Mouse (Mus musculus): Measurements from ENCODE around the gene Cacna1a. TPM values are rescaled to one million over a fixed set of nuclear protein-coding genes. Genes with fewer than 3 reads are reported as not detected.

Gene Cacna1a
- polyA plus RNA-seq, 1 experiment from 2014 or later, result 20.3 TPM

DNA sequence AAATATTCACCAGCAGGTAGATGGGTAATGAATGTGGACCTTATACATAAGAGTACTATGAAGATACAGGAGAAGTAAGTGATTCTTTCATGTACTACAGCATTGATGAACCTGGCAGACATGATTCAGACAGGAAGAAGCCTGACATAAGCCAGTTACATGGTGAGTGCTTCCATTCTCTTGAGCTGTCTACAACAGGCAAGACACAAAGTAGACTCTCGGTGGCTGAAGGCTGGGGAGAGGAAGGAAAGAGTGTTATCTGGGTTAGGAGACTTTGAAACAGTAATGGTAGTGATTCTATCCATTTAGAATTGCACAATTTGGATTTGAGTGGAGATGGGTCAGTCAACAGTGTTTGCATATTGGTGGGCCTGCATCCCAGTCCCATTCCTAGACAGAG, 270.7 kb downstream of the Cacna1a start:
- H3K27ac ChIP-seq (ENCODE audit: low read length), result no peak overlapping the region
- no peak overlapping the region for H3K4me2 ChIP-seq (ENCODE audit: low read length)
- H3K36me3 ChIP-seq (ENCODE audit: control insufficient read depth, insufficient read depth), result no peaks in the 10 kb centered on the region
- no peaks in the 10 kb centered on the region for H3K9me3 ChIP-seq (ENCODE audit: control insufficient read depth, low read length)
- peaks cover 58% of the 10 kb centered on the region for H3K4me1 ChIP-seq (replicated peaks; ENCODE audit: control insufficient read depth, insufficient read depth, low read length)
- no peaks in the 10 kb centered on the region for H3K27me3 ChIP-seq (replicated peaks; ENCODE audit: control insufficient read depth, insufficient read depth, low read length)
- 69% methylated on average over 1 of the region's 1 CpGs for WGBS
- no peak overlapping the region for H3K9ac ChIP-seq (replicated peaks; ENCODE audit: low read depth, low read length)
- no peak overlapping the region for H3K4me3 ChIP-seq (replicated peaks; ENCODE audit: low read length)
- ATAC-seq, result no peak

DNA sequence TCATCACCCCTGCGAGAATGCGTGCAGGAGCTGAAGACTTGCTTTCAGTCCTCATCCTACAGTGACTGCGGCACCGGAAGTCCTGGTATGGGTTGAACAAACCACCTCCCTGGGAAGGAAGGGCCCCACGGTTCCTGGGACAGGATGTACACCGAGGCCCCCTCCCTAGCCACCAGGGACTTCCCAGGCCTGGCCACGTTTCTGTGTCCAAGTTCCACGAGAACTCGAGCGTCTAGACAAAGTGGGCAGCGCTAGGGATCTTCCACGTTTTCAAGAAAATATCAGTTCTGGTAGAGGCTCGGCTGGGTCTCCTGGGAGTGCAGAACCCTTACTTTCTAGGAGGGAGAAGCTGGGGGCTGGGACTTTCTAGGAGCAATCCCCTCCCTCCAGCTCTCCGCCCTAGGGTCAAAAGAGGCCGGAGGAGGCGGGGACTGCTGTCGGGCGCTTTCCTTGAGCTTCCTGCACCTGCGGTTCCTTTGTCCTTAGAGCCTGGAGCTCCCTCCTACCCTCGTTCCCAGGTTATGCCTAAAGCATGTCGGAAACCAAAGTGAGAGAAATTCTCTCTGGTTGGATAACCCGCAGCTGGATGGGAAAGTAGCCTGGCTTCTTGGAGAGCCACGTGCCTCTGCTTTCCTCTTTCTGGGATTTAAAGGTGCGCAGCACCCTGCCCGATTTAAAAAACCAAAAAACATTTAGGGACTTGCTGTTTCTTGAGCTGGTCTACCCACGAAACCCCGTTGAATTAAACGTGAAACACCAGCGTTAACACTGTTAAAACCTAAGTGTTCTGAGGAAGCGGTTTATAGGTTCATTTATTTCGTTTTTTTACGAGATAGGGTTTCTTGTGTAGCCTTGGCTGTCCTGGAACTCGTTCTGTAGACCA, 271.9 kb downstream of the Cacna1a start:
- ATAC-seq, result no peak
- H3K27ac ChIP-seq (ENCODE audit: low read length), result peak overlapping the region; percentile 30; the same call in 1 of the 2 replicates

DNA sequence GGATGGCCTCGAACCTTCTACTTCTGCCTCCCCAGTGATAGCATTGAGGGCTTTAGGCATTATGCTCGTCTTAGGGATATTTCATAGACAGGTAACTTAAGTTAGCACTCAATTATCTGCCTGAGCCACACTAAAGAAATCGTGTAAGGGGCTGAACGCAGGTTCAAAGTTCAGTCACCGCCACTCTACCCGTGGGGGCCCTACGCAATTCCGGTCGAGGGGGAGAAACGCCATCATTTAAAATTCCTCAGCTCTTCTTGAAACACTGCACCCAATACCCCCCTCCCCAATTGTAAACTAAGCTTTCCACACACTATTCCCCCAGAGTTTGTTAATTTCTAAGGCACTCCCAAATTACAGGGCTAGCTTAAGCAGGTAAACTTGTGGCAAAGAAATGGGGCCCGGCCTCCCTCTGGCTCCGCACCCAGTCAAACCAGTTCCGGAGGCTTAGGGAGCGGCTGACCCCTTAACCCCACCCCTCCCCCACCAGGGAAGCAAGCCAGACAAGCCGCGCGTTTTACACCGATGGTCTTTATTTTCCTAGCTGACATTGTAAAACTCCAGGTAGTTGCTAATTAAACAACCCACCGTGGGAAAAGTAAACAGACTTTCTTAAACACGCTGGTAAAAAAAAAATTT, 272.7 kb downstream of the Cacna1a start:
- H3K4me1 ChIP-seq (replicated peaks; ENCODE audit: control insufficient read depth, insufficient read depth, low read length), result peaks cover 59% of the 10 kb centered on the region

More for the DNA sequence above, 271.9 kb downstream of the Cacna1a start:
- 5% methylated on average over 32 of the region's 33 CpGs for WGBS
- H3K9me3 ChIP-seq (ENCODE audit: control insufficient read depth, low read length), result no peaks in the 10 kb centered on the region
- H3K4me3 ChIP-seq (replicated peaks; ENCODE audit: low read length), result peak overlapping the region; percentile 69
- H3K4me2 ChIP-seq (ENCODE audit: low read length), result peak overlapping the region; percentile 94
- H3K4me1 ChIP-seq (replicated peaks; ENCODE audit: control insufficient read depth, insufficient read depth, low read length), result peaks cover 60% of the 10 kb centered on the region
- H3K27me3 ChIP-seq (replicated peaks; ENCODE audit: control insufficient read depth, insufficient read depth, low read length), result no peaks in the 10 kb centered on the region
- no peaks in the 10 kb centered on the region for H3K36me3 ChIP-seq (ENCODE audit: control insufficient read depth, insufficient read depth)
- peak overlapping the region; percentile 72 for H3K9ac ChIP-seq (replicated peaks; ENCODE audit: low read depth, low read length)

DNA sequence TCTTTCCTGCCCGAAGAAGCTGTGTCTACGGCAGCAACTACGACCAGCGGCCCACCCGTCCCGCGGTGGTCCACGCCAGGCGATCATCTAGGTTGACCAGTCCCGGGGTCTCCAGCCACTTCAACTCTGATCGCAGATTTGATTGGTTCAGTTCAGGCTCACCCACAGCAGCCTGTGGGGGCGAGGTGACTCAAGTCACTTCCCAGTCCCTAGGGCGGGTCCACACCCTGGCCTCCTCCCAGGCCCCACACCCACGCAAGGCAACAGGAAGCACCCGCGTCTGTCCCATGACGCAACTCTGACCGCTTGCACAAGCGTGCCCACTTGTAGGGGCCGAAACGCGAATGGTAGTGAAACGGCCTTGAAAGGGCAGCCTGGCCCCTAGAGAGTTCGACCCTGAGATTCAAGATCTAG, 273.2 kb downstream of the Cacna1a start:
- peak overlapping the region; percentile 69 for H3K4me3 ChIP-seq (replicated peaks; ENCODE audit: low read length)
- H3K9me3 ChIP-seq (ENCODE audit: control insufficient read depth, low read length), result no peaks in the 10 kb centered on the region
- H3K4me1 ChIP-seq (replicated peaks; ENCODE audit: control insufficient read depth, insufficient read depth, low read length), result peaks cover 57% of the 10 kb centered on the region
- no peaks in the 10 kb centered on the region for H3K27me3 ChIP-seq (replicated peaks; ENCODE audit: control insufficient read depth, insufficient read depth, low read length)
- no peak for ATAC-seq
- under 1% methylated on average over 24 of the region's 24 CpGs for WGBS
- no peaks in the 10 kb centered on the region for H3K36me3 ChIP-seq (ENCODE audit: control insufficient read depth, insufficient read depth)
- H3K4me2 ChIP-seq (ENCODE audit: low read length), result peak overlapping the region; percentile 94
- no peak overlapping the region; the same call in 1 of the 2 replicates for H3K27ac ChIP-seq (ENCODE audit: low read length)
- peak overlapping the region; percentile 72 for H3K9ac ChIP-seq (replicated peaks; ENCODE audit: low read depth, low read length)

More for the DNA sequence above, 272.7 kb downstream of the Cacna1a start:
- Histone ChIP-seq H3K4me2 (ENCODE audit: low read length) (peak overlapping the region; percentile 94), H3K36me3 (ENCODE audit: control insufficient read depth, insufficient read depth) (no peaks in the 10 kb centered on the region), H3K4me3 (replicated peaks; ENCODE audit: low read length) (peak overlapping the region; percentile 69), H3K9me3 (ENCODE audit: control insufficient read depth, low read length) (no peaks in the 10 kb centered on the region), H3K9ac (replicated peaks; ENCODE audit: low read depth, low read length) (peak overlapping the region; percentile 72), H3K27ac (ENCODE audit: low read length) (peak overlapping the region; percentile 14; the same call in 1 of the 2 replicates), H3K27me3 (replicated peaks; ENCODE audit: control insufficient read depth, insufficient read depth, low read length) (no peaks in the 10 kb centered on the region)
- 3% methylated on average over 20 of the region's 20 CpGs for WGBS
- no peak for ATAC-seq

DNA sequence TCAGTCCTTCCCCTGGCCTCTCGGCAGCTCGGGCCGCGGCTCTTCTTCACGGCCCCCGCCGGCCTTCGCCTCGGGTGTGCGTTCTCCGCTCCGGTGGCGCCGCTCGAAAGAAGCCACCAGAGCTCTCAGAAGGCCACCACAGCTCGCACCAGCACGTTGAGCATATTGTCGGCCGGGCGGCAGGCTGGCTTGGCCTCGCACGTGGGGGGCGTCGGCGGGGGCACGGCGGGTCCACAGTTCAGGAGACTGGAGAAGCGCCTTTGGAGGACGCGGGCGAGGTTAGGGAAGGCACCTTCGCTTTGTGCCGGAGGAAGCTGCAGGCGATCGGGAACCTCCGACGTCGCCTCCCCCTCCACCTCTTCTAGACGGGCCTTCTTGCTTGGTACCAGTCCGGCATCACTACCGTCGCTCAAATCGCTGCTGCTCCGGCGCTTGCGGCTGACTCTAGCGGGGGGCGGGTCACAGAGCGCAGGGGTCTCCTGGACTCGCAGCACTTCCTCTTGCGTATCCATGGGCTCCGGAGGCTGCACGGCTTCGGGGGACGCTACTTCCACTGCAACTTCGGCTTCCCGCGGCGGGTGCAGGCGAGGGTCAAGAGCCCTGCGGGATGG, 273.8 kb downstream of the Cacna1a start:
- Histone ChIP-seq H3K36me3 (ENCODE audit: control insufficient read depth, insufficient read depth) (no peaks in the 10 kb centered on the region), H3K4me2 (ENCODE audit: low read length) (peak overlapping the region; percentile 94), H3K9me3 (ENCODE audit: control insufficient read depth, low read length) (no peaks in the 10 kb centered on the region), H3K4me1 (replicated peaks; ENCODE audit: control insufficient read depth, insufficient read depth, low read length) (peaks cover 52% of the 10 kb centered on the region), H3K4me3 (replicated peaks; ENCODE audit: low read length) (peak overlapping the region; percentile 69), H3K27me3 (replicated peaks; ENCODE audit: control insufficient read depth, insufficient read depth, low read length) (no peaks in the 10 kb centered on the region), H3K27ac (ENCODE audit: low read length) (peak overlapping the region; percentile 78), H3K9ac (replicated peaks; ENCODE audit: low read depth, low read length) (peak overlapping the region; percentile 72)
- ATAC-seq, result peak; percentile 11
- under 1% methylated on average over 60 of the region's 61 CpGs for WGBS

DNA sequence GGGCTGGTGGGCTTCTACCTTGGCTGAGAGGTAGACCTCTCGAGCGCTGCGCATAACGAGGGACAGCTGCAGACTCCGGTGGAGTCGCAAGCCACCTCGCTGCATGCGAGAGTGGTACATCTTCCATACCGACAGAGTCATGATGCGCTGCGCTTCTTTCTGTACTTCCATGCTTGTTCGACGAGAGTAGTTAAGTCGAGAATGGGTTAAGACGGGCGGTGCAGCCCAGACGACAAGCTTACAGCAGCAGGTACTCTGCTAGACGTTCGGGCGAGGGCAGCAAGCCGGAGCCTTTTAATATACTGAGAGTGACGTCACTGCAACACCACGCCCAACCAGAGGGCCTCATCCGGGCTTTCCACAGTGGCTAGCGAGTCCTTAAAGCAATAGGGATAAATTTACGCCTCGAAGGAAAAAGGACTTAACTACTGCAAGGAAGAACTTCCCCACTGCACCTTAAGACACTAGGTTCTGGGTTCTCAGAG, 274.4 kb downstream of the Cacna1a start, which contains the start of gene Ier2:
TSS of gene Ier2 (minus strand) at position 272 of the 485 bp plus-strand sequence.
- Histone ChIP-seq H3K27me3 (replicated peaks; ENCODE audit: control insufficient read depth, insufficient read depth, low read length) (no peaks in the 10 kb centered on the region), H3K9ac (replicated peaks; ENCODE audit: low read depth, low read length) (peak within 1 kb of the TSS; percentile 72), H3K4me1 (replicated peaks; ENCODE audit: control insufficient read depth, insufficient read depth, low read length) (peaks cover 52% of the 10 kb centered on the region), H3K9me3 (ENCODE audit: control insufficient read depth, low read length) (no peaks in the 10 kb centered on the region), H3K36me3 (ENCODE audit: control insufficient read depth, insufficient read depth) (no peaks in the 10 kb centered on the region), H3K4me2 (ENCODE audit: low read length) (peak within 1 kb of the TSS; percentile 94), H3K27ac (ENCODE audit: low read length) (peak within 1 kb of the TSS; percentile 90), H3K4me3 (replicated peaks; ENCODE audit: low read length) (peak within 1 kb of the TSS; percentile 69)
- under 1% methylated on average over 27 of the region's 27 CpGs for WGBS
- peak; percentile 81 for ATAC-seq

DNA sequence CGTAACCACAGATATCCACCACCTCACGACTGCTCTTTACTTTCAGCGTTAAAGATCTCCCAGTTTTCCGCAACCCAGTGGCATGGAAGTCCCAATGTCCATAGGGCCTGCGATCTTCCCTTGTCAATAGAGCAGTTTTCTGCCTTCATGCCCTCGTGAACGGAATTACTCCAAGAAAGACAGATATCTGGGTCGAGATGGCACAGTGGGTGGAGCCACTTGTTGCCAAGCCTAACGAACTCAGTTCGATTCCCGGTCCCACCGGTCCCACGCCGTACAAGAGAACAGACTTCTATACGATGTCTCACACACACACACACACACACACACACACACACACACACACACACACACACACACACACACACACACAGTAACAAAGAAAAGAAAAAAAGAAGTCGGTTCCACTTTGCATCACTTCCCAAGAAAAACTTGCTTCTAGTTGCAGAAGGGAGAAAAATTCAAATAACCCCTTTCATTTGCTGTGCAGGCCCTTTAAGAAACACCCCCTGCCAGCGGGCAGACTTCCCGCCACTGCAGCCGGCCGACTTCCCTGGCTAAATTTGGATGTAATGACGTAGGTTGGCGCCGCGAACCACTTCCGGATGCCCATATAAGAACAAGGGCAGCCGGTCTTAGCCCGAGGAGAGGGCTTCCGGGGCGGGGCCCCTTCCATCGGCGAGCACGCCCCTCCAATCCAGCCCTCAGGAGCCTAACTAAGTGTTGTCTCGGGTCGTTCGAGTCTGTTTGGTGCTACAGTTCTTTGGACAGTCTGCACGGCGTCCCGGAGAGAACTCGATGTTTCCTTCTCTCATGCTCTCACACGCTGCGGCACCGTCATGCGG, 275.5 kb downstream of the Cacna1a start:
- no peaks in the 10 kb centered on the region for H3K9me3 ChIP-seq (ENCODE audit: control insufficient read depth, low read length)
- H3K27ac ChIP-seq (ENCODE audit: low read length), result peak overlapping the region; percentile 90
- H3K4me2 ChIP-seq (ENCODE audit: low read length), result peak overlapping the region; percentile 94
- peak; percentile 77 for ATAC-seq
- peaks cover 52% of the 10 kb centered on the region for H3K4me1 ChIP-seq (replicated peaks; ENCODE audit: control insufficient read depth, insufficient read depth, low read length)
- H3K9ac ChIP-seq (replicated peaks; ENCODE audit: low read depth, low read length), result peak overlapping the region; percentile 75
- H3K27me3 ChIP-seq (replicated peaks; ENCODE audit: control insufficient read depth, insufficient read depth, low read length), result no peaks in the 10 kb centered on the region
- peak overlapping the region; percentile 69 for H3K4me3 ChIP-seq (replicated peaks; ENCODE audit: low read length)
- WGBS, result 2% methylated on average over 43 of the region's 43 CpGs
- H3K36me3 ChIP-seq (ENCODE audit: control insufficient read depth, insufficient read depth), result no peaks in the 10 kb centered on the region

DNA sequence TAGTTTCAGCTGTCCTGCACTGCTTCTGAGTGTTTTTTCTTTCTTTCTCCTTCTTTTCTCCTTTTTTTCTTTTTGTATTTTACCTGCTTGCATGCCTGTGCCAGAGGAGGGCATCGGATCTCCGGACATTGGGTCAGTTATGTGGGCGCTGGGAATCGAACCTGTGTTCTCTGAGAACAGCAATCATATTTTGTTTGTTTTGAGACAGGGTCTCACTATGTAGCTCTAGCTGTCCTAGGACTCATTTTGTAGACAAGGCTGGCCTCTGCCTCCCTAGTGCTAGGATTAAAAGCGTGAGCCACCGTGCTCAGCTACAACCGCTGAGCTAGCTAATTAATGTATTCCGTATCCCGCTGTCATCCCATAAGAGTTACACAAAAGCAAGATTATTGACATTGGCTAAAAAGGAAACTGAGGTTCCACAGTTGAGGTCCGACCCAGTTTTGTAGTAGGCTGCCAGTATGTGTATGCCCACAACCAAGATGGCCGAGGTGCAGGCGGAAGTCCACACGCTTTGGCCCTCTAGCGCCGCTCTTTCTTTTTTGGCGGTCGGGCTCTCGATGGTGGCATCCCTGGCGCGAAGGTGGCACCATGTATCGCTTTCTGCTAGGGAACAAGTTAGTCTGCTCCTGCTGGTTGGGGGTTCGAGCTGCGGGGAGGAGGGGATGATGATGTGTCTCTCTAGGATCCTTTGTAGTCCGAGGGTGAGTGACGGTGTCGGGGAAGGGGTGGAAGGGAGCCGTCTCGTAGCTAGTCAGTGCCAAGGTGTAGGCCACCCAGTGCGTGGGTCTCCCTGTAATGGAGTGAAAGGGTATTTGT, 276.5 kb downstream of the Cacna1a start:
- peak overlapping the region; percentile 90 for H3K27ac ChIP-seq (ENCODE audit: low read length)
- H3K9me3 ChIP-seq (ENCODE audit: control insufficient read depth, low read length), result no peaks in the 10 kb centered on the region
- H3K36me3 ChIP-seq (ENCODE audit: control insufficient read depth, insufficient read depth), result no peaks in the 10 kb centered on the region
- peak overlapping the region; percentile 75 for H3K9ac ChIP-seq (replicated peaks; ENCODE audit: low read depth, low read length)
- under 1% methylated on average over 29 of the region's 29 CpGs for WGBS
- H3K27me3 ChIP-seq (replicated peaks; ENCODE audit: control insufficient read depth, insufficient read depth, low read length), result no peaks in the 10 kb centered on the region
- H3K4me2 ChIP-seq (ENCODE audit: low read length), result peak overlapping the region; percentile 94
- H3K4me3 ChIP-seq (replicated peaks; ENCODE audit: low read length), result peak overlapping the region; percentile 69
- peaks cover 49% of the 10 kb centered on the region for H3K4me1 ChIP-seq (replicated peaks; ENCODE audit: control insufficient read depth, insufficient read depth, low read length)
- peak; percentile 49 for ATAC-seq
